Mouse (Mus musculus) thymus, adult 2 months (tissue): ENCODE data around the gene Ccnjl.

Experiments used
- CTCF ChIP-seq: fragments of 200-500 bp; IDR thresholded peaks from 2 replicates; pipeline ENCODE4 v1.5.1; 2012; ENCODE audit warnings: mild to moderate bottlenecking, control low read depth, low read length, moderate library complexity, borderline replicate concordance; ENCODE audit not compliant: control insufficient read depth, poor library complexity, insufficient read depth; ENCODE audit errors: extremely low read depth
- POLR2A ChIP-seq: fragments of 200-500 bp; IDR thresholded peaks from 2 replicates; pipeline ENCODE4 v1.6.1; 2012; ENCODE audit warnings: mild to moderate bottlenecking, low read length, control low read depth, moderate library complexity; ENCODE audit not compliant: control insufficient read depth, poor library complexity, insufficient read depth; ENCODE audit errors: extremely low read depth

GRCm38 (mm10) chr11:43589530-43590072 lies 61.0 kb downstream of the Ccnjl start:
- TF ChIP-seq POLR2A (no peak), CTCF (no peak)
